Mouse (Mus musculus): ENCODE measurements around the gene Ric8b. TPM values are rescaled to one million over a fixed set of nuclear protein-coding genes. Genes with fewer than 3 reads are reported as not detected.
A peak's percentile ranks its signal among the peaks of the same experiment; 100 is the strongest.

Gene Ric8b
- polyA plus RNA-seq, 1 experiment: 52.1 TPM

GRCm38 (mm10) chr10:84910758-84911384, 6.5 kb upstream of the Ric8b start:
- DNase-seq (ENCODE audit: low read depth): peak; percentile 79

GRCm38 (mm10) chr10:84913148-84913547, 4.3 kb upstream of the Ric8b start:
- no peak for DNase-seq (ENCODE audit: low read depth)
- TF ChIP-seq POLR2A (IDR thresholded peaks at IDR 0.05; ENCODE audit: borderline replicate concordance, extremely low read depth, insufficient read depth, insufficient read length, poor library complexity, severe bottlenecking) (no peak), CTCF (IDR thresholded peaks at IDR 0.05; ENCODE audit: borderline replicate concordance, extremely low read depth, insufficient read depth, insufficient read length) (no peak)

More at GRCm38 (mm10) chr10:84910758-84911384, 6.5 kb upstream of the Ric8b start:
- no peak for TF ChIP-seq CTCF (IDR thresholded peaks at IDR 0.05; ENCODE audit: borderline replicate concordance, extremely low read depth, insufficient read depth, insufficient read length)
- no peak for TF ChIP-seq POLR2A (IDR thresholded peaks at IDR 0.05; ENCODE audit: borderline replicate concordance, extremely low read depth, insufficient read depth, insufficient read length, poor library complexity, severe bottlenecking)

GRCm38 (mm10) chr10:84915476-84915875, 1.9 kb upstream of the Ric8b start:
- no peak for DNase-seq (ENCODE audit: low read depth)
- TF ChIP-seq CTCF (IDR thresholded peaks at IDR 0.05; ENCODE audit: borderline replicate concordance, extremely low read depth, insufficient read depth, insufficient read length): no peak
- no peak for TF ChIP-seq POLR2A (IDR thresholded peaks at IDR 0.05; ENCODE audit: borderline replicate concordance, extremely low read depth, insufficient read depth, insufficient read length, poor library complexity, severe bottlenecking)

- TF ChIP-seq CTCF (IDR thresholded peaks at IDR 0.05; ENCODE audit: borderline replicate concordance, extremely low read depth, insufficient read depth, insufficient read length): no peak
- no peak for TF ChIP-seq POLR2A (IDR thresholded peaks at IDR 0.05; ENCODE audit: borderline replicate concordance, extremely low read depth, insufficient read depth, insufficient read length, poor library complexity, severe bottlenecking)
- DNase-seq (ENCODE audit: low read depth): peak; percentile 81
These were observed 297 bp downstream of the Ric8b start for GRCm38 (mm10) chr10:84917731-84918095.

GRCm38 (mm10) chr10:84926336-84926735, 8.9 kb downstream of the Ric8b start:
- TF ChIP-seq CTCF (IDR thresholded peaks at IDR 0.05; ENCODE audit: borderline replicate concordance, extremely low read depth, insufficient read depth, insufficient read length) (no peak), POLR2A (IDR thresholded peaks at IDR 0.05; ENCODE audit: borderline replicate concordance, extremely low read depth, insufficient read depth, insufficient read length, poor library complexity, severe bottlenecking) (no peak)
- DNase-seq (ENCODE audit: low read depth): no peak

- no peak for DNase-seq (ENCODE audit: low read depth)
- no peak for TF ChIP-seq CTCF (IDR thresholded peaks at IDR 0.05; ENCODE audit: borderline replicate concordance, extremely low read depth, insufficient read depth, insufficient read length)
- no peak for TF ChIP-seq POLR2A (IDR thresholded peaks at IDR 0.05; ENCODE audit: borderline replicate concordance, extremely low read depth, insufficient read depth, insufficient read length, poor library complexity, severe bottlenecking)
These were observed 9.5 kb downstream of the Ric8b start for GRCm38 (mm10) chr10:84926885-84927284.

GRCm38 (mm10) chr10:84928465-84928864, 11.0 kb downstream of the Ric8b start:
- no peak for TF ChIP-seq CTCF (IDR thresholded peaks at IDR 0.05; ENCODE audit: borderline replicate concordance, extremely low read depth, insufficient read depth, insufficient read length)
- TF ChIP-seq POLR2A (IDR thresholded peaks at IDR 0.05; ENCODE audit: borderline replicate concordance, extremely low read depth, insufficient read depth, insufficient read length, poor library complexity, severe bottlenecking): no peak
- DNase-seq (ENCODE audit: low read depth): no peak

- DNase-seq (ENCODE audit: low read depth): no peak
- TF ChIP-seq POLR2A (IDR thresholded peaks at IDR 0.05; ENCODE audit: borderline replicate concordance, extremely low read depth, insufficient read depth, insufficient read length, poor library complexity, severe bottlenecking) (no peak), CTCF (IDR thresholded peaks at IDR 0.05; ENCODE audit: borderline replicate concordance, extremely low read depth, insufficient read depth, insufficient read length) (no peak)
These were observed 18.3 kb downstream of the Ric8b start for GRCm38 (mm10) chr10:84935553-84936209.

GRCm38 (mm10) chr10:84936832-84937515, 19.6 kb downstream of the Ric8b start:
- no peak for DNase-seq (ENCODE audit: low read depth)
- TF ChIP-seq POLR2A (IDR thresholded peaks at IDR 0.05; ENCODE audit: borderline replicate concordance, extremely low read depth, insufficient read depth, insufficient read length, poor library complexity, severe bottlenecking) (no peak), CTCF (IDR thresholded peaks at IDR 0.05; ENCODE audit: borderline replicate concordance, extremely low read depth, insufficient read depth, insufficient read length) (no peak)

GRCm38 (mm10) chr10:84938094-84938820, 20.8 kb downstream of the Ric8b start:
- TF ChIP-seq CTCF (IDR thresholded peaks at IDR 0.05; ENCODE audit: borderline replicate concordance, extremely low read depth, insufficient read depth, insufficient read length) (no peak), POLR2A (IDR thresholded peaks at IDR 0.05; ENCODE audit: borderline replicate concordance, extremely low read depth, insufficient read depth, insufficient read length, poor library complexity, severe bottlenecking) (no peak)

GRCm38 (mm10) chr10:84938886-84939285, 21.5 kb downstream of the Ric8b start:
- TF ChIP-seq CTCF (IDR thresholded peaks at IDR 0.05; ENCODE audit: borderline replicate concordance, extremely low read depth, insufficient read depth, insufficient read length): no peak
- no peak for TF ChIP-seq POLR2A (IDR thresholded peaks at IDR 0.05; ENCODE audit: borderline replicate concordance, extremely low read depth, insufficient read depth, insufficient read length, poor library complexity, severe bottlenecking)
- no peak for DNase-seq (ENCODE audit: low read depth)

More at GRCm38 (mm10) chr10:84938094-84938820, 20.8 kb downstream of the Ric8b start:
- no peak for DNase-seq (ENCODE audit: low read depth)

All from brain, embryonic 14.5 days (tissue).